Mouse (Mus musculus) bone marrow, adult 2 months (tissue): ENCODE data around the gene Cmtm4.

Experiments
- CTCF ChIP-seq: fragments of 200-500 bp; IDR thresholded peaks from 2 replicates; pipeline ENCODE4 v1.5.1; 2011; ENCODE audit warnings: low read length, control low read depth; ENCODE audit not compliant: control insufficient read depth, insufficient read depth
- POLR2A ChIP-seq: fragments of 200-500 bp; IDR thresholded peaks from 2 replicates; pipeline ENCODE4 v1.6.1; 2011; ENCODE audit warnings: low read depth, mild to moderate bottlenecking, control low read depth, low read length, borderline replicate concordance; ENCODE audit not compliant: control insufficient read depth

- TF ChIP-seq CTCF (no peak), POLR2A (no peak)
Measured at GRCm38 (mm10) chr8:104367398-104367797, 28.2 kb downstream of the Cmtm4 start.
